Mouse (Mus musculus) liver, embryonic 11.5 days (tissue): ENCODE measurements around the gene Pip4k2b. TPM values are rescaled to one million over a fixed set of nuclear protein-coding genes. Genes with fewer than 3 reads are reported as not detected.

Experiments
- ATAC-seq: fragments of 200-750 bp; cut with Nextera tagmentation; replicated peaks from 2 replicates; pipeline ENCODE4 v1.8.0; 2017; ENCODE audit warnings: moderate number of reproducible peaks, mild to moderate bottlenecking, moderate TSS enrichment, moderate library complexity; ENCODE audit not compliant: low FRiP score
- DNase-seq: peaks from one replicate; pipeline ENCODE4 v3.0.0-alpha.2; 2017; ENCODE audit warnings: low spot score
- H3K27ac ChIP-seq: fragments of 300-500 bp; sonication (generic); 2 replicates; pipeline ENCODE4 v1.5.1; 2014; ENCODE audit warnings: mild to moderate bottlenecking, low read depth, low read length, control low read depth
- H3K27me3 ChIP-seq: fragments of 300-500 bp; sonication (generic); replicated peaks from 2 replicates; pipeline ENCODE4 v1.6.1; 2014; ENCODE audit warnings: low read length, mixed read lengths; ENCODE audit not compliant: control insufficient read depth, insufficient read depth
- H3K36me3 ChIP-seq: fragments of 300-500 bp; sonication (generic); 2 replicates; pipeline ENCODE4 v1.6.1; 2014; ENCODE audit warnings: mild to moderate bottlenecking, low read length, moderate library complexity, mixed read lengths; ENCODE audit not compliant: control insufficient read depth, insufficient read depth
- H3K4me1 ChIP-seq: fragments of 300-500 bp; sonication (generic); replicated peaks from 2 replicates; pipeline ENCODE4 v1.6.1; 2014; ENCODE audit warnings: low read length, mixed read lengths; ENCODE audit not compliant: control insufficient read depth, insufficient read depth
- H3K4me2 ChIP-seq: fragments of 300-500 bp; sonication (generic); 2 replicates; pipeline ENCODE4 v1.6.1; 2014; ENCODE audit warnings: mild to moderate bottlenecking, control low read depth, moderate library complexity
- H3K4me3 ChIP-seq: fragments of 300-500 bp; sonication (generic); 2 replicates; pipeline ENCODE4 v1.5.1; 2014; ENCODE audit warnings: low read depth, low read length, control low read depth
- H3K9ac ChIP-seq: fragments of 300-500 bp; sonication (generic); 2 replicates; pipeline ENCODE4 v1.6.1; 2014; ENCODE audit warnings: low read depth, low read length, control low read depth
- H3K9me3 ChIP-seq: fragments of 300-500 bp; sonication (generic); 2 replicates; pipeline ENCODE4 v1.6.1; 2016; ENCODE audit warnings: low read length, inconsistent platforms, mixed read lengths; ENCODE audit not compliant: control insufficient read depth
- WGBS: fragments of 180-500 bp; shearing (Covaris S2); extraction: QIAGEN DNeasy Blood & Tissue Kit; methylation state at CpG from one replicate; pipeline ENCODE4 v1.1.7; 2014; 5-methylcytosine and 5-hydroxymethylcytosine counted together
- polyA plus RNA-seq: library from polyadenylated mRNA; unstranded; fragments of >200 nt; fragmentation: Nextera tagmentation; extraction: Ambion mirVana; gene quantifications from 2 replicates; pipeline ENCODE4 v1.2.1, GENCODE M21; 2014

The Pip4k2b gene
- polyA plus RNA-seq, 1 experiment from 2014 or later, result 1.7 TPM

DNA sequence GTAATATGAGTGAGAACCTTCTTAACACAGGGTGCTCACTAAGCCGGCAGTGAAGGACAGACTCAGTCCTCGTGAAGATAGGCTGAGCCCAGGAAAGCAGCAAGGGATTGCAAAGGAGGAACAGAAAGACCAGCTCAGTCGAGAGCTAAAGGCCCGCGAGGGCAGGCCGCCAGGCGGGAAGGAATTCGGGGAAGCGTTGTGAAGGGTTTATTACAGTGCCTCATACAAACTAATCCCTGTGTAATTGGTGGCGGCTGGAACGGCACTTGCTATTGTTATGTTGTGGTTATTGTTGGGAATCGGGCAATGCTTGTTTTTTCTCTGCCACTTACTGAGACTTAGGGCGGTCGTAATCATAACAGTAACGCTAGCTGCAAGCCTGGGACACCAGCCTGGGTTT lies 67.1 kb downstream of the Pip4k2b start:
- H3K4me1 ChIP-seq, result no peaks in the 10 kb centered on the region
- H3K27ac ChIP-seq, result no peak overlapping the region
- WGBS, result 78% methylated on average over 15 of the region's 15 CpGs
- no peak overlapping the region for H3K9ac ChIP-seq
- ATAC-seq (no peak), DNase-seq (no peak)
- H3K27me3 ChIP-seq, result no peaks in the 10 kb centered on the region; the same call in 1 of the 2 replicates
- H3K36me3 ChIP-seq, result peaks cover 21% of the 10 kb centered on the region; the same call in 1 of the 2 replicates
- H3K4me3 ChIP-seq, result no peak overlapping the region
- no peaks in the 10 kb centered on the region for H3K9me3 ChIP-seq
- H3K4me2 ChIP-seq, result no peak overlapping the region

DNA sequence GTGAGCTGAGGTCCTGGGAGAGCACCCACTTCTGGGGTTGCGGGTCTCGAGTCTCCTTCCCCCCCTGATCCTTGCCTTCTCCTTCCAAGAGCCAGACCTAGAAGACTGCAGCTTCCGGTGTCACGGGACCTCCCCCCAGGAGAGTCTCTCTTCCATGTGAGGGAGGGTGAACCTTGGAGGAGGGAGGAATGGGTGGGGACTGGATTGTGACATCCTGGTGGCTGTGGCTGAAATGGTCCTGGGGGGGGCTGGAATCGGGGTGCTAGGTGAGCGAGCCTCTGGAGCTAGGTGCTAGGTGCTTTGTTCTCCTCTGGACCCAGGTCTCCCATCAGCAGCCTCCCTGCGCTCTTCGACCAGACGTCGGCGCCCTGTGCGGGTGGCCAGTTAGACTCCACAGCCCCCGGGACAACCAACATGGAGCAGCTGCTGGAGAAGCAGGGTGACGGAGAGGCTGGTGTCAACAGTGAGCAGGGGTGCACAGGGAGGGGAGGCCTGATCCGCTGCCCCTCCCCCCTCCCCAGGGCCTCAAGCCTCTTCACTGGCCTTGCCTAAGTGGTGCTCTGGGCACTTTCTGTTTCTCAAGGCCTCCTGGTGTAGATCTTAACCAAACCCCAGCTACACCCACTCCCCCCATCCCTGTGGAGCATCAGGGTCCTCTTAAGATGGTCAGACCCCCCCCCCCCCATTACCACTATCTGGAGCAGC lies 68.3 kb downstream of the Pip4k2b start:
- no peak overlapping the region for H3K27ac ChIP-seq
- WGBS, result 87% methylated on average over 15 of the region's 15 CpGs

DNA sequence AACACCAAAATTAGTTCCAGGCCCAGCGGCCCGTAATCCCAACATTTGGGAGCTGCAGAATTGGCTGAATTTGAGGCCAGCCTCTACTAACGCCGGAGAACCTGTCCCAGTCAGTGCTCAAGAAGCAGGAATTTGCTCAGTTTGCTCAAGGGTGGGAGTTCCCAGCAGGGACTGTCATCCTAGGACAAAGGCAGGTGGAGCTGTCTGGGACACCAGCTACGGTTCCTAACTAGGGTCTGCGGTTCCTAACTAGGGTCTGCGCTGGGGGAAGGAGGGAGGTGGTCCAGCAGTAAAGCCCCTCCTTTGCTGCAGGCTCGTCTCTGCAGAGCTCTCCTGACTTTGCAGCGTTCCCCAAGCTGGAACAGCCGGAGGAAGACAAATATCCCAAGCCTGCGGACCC lies 71.4 kb downstream of the Pip4k2b start:
- H3K27me3 ChIP-seq, result no peaks in the 10 kb centered on the region; the same call in 1 of the 2 replicates
- no peak for DNase-seq
- H3K9me3 ChIP-seq, result no peaks in the 10 kb centered on the region
- H3K27ac ChIP-seq, result no peak overlapping the region
- H3K9ac ChIP-seq, result no peak overlapping the region
- H3K4me3 ChIP-seq, result no peak overlapping the region
- no peak for ATAC-seq
- peaks cover 16% of the 10 kb centered on the region for H3K4me1 ChIP-seq
- WGBS, result 90% methylated on average over 11 of the region's 11 CpGs
- H3K36me3 ChIP-seq, result peaks cover 20% of the 10 kb centered on the region; the same call in 1 of the 2 replicates
- no peak overlapping the region for H3K4me2 ChIP-seq

More for the DNA sequence above, 68.3 kb downstream of the Pip4k2b start:
- H3K4me2 ChIP-seq, result no peak overlapping the region
- no peaks in the 10 kb centered on the region for H3K9me3 ChIP-seq
- no peaks in the 10 kb centered on the region for H3K4me1 ChIP-seq
- H3K27me3 ChIP-seq, result no peaks in the 10 kb centered on the region; the same call in 1 of the 2 replicates
- ATAC-seq (no peak), DNase-seq (no peak)
- H3K9ac ChIP-seq, result no peak overlapping the region
- H3K4me3 ChIP-seq, result no peak overlapping the region
- peaks cover 21% of the 10 kb centered on the region; the same call in 1 of the 2 replicates for H3K36me3 ChIP-seq

DNA sequence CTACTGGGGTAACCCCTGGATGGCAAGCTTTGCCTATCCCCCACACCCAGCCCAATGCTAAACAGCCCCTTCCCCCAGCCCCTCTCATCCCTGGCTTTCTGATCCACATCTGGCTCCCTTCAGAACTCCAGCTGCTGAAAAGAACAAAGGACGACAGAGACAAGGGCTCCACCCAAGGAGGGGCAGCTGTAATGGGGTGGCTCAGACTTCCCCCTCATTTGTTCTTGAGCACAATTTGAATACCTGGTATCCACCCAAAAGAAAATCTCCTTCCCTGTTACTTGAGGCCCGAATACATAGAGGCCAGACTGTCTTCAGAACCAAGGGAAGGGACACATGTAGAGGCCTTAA lies 73.4 kb downstream of the Pip4k2b start:
- WGBS, result 59% methylated on average over 2 of the region's 2 CpGs
- DNase-seq, result no peak
- H3K4me1 ChIP-seq, result peaks cover 16% of the 10 kb centered on the region
- no peaks in the 10 kb centered on the region; the same call in 1 of the 2 replicates for H3K27me3 ChIP-seq
- H3K27ac ChIP-seq, result no peak overlapping the region
- no peak overlapping the region for H3K4me3 ChIP-seq
- peaks cover 12% of the 10 kb centered on the region; the same call in 1 of the 2 replicates for H3K36me3 ChIP-seq
- no peak for ATAC-seq
- H3K4me2 ChIP-seq, result no peak overlapping the region
- H3K9ac ChIP-seq, result no peak overlapping the region
- H3K9me3 ChIP-seq, result no peaks in the 10 kb centered on the region

DNA sequence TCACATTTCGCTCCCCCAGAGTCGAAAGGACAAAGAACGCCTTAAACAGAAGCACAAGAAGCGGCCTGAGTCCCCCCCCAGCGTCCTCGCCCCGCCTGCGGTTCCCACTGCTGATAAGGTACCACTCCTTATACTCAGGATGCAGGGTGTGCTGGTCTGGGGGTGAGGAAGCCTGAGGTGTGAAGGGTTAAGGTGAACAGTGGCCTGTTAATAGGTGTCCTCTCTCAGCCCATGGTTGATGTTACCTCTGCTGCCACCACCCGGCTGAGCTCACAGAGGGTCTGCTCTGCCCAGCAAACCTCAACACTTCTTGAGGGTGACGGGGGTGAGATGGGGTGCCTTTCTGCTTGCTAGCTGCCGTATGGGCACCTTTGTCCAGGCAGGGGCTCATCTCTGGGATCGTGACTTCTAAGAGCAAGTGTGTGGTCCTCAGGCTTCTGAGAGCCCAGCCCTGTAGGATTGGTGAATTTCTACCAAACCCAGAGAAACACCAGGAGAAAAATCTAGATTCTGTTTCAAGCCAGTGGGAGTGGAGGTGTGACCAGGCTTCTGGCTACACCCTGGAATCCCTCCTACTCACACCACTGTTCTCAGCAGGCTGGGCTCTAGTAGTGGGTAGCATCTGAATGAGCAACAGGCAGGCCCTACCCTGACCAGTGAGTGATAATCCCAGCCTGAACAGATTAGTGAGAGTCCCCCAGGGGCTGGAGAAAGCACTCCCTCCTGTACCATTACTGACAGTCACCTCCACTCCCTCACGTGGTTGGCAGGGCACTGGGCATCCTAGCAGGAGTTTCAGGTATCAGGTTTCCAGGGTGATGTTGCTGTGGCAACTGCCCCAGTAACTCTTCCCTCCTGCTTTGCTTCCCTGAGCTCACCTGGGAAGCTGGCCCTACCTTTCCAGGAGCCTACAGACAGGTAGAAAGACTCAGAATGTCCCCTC lies 74.0 kb downstream of the Pip4k2b start:
- H3K4me1 ChIP-seq, result peaks cover 16% of the 10 kb centered on the region
- H3K9me3 ChIP-seq, result no peaks in the 10 kb centered on the region
- no peak overlapping the region for H3K4me3 ChIP-seq
- 43% methylated on average over 13 of the region's 13 CpGs for WGBS
- H3K4me2 ChIP-seq, result peak overlapping the region; percentile 33; the same call in 1 of the 2 replicates
- H3K27me3 ChIP-seq, result peaks cover under 1% of the 10 kb centered on the region
- peaks cover 16% of the 10 kb centered on the region for H3K36me3 ChIP-seq
- H3K27ac ChIP-seq, result no peak overlapping the region
- no peak overlapping the region for H3K9ac ChIP-seq
- DNase-seq, result no peak
- no peak; the same call in 1 of the 2 replicates for ATAC-seq

DNA sequence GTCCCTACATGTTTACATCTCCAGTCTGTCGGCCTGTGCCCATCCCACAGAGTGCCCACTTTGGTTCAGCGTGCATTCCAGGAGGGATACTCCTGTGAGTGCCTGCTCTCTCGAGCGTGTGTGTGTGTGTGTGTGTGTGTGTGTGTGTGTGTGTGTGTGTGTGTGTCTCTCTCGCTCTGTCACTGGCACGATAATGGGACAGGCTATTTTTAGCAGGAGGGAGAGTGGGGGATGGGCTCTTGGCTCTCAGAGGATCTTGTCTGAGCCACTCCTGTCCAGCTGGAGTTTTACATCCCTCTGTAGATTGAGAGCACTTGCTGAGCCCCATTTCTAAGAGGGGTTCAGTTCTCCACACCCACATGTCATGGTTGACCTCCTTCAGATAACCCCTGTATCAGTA lies 74.7 kb downstream of the Pip4k2b start:
- no peak for DNase-seq
- H3K9ac ChIP-seq, result no peak overlapping the region
- H3K4me3 ChIP-seq, result no peak overlapping the region
- H3K9me3 ChIP-seq, result no peaks in the 10 kb centered on the region
- peaks cover 20% of the 10 kb centered on the region for H3K36me3 ChIP-seq
- peaks cover 7% of the 10 kb centered on the region for H3K27me3 ChIP-seq
- no peak for ATAC-seq
- H3K27ac ChIP-seq, result no peak overlapping the region
- peak overlapping the region; percentile 33 for H3K4me2 ChIP-seq
- H3K4me1 ChIP-seq, result peaks cover 16% of the 10 kb centered on the region
- WGBS, result 25% methylated on average over 6 of the region's 6 CpGs

DNA sequence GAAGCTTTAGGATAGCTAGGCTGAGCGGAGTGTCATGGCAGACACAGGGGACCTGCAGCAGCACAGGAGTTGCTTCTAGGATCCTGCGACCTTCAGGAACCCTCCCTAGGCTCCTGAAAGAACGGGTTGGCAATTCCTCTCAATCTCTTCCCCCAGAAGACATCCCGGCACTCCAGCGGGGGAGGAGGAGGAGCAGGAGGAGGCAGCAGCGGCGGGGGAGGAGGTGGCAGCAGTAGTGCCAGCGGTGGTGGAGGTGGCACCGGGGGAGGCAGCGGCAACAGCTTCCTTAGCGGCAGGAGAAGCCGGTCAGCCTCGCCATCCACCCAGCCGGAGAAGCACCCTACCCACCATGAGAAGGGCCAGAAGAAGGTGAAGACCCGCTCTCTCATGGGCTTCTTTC lies 75.2 kb downstream of the Pip4k2b start:
- H3K36me3 ChIP-seq, result peaks cover 15% of the 10 kb centered on the region
- H3K27me3 ChIP-seq, result peaks cover 11% of the 10 kb centered on the region
- WGBS, result 61% methylated on average over 15 of the region's 15 CpGs
- DNase-seq (no peak), ATAC-seq (no peak)
- no peak overlapping the region for H3K4me3 ChIP-seq
- no peak overlapping the region for H3K27ac ChIP-seq
- H3K4me1 ChIP-seq, result peaks cover 16% of the 10 kb centered on the region
- no peak overlapping the region for H3K4me2 ChIP-seq
- no peak overlapping the region for H3K9ac ChIP-seq
- no peaks in the 10 kb centered on the region for H3K9me3 ChIP-seq

DNA sequence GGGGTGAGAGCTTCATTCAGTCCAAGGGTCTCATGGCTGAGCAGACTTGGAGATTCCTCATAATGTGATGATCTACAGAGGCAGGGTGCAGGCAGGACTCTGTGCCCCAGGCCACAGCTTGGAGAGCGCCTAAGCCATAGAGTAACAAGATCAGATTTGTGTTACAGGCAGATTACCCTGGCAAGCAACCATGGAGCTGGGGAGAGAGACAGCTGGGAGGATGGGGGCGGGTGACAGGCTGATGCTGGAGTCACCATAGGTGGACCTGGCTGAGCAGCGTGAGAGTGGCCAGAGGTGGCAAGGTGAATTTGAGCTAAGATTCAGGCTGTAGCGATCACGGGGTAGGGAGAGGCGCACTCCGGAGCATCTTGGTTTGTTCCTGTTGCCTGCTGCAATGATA lies 76.3 kb downstream of the Pip4k2b start:
- ATAC-seq (no peak), DNase-seq (no peak)
- Histone ChIP-seq H3K9ac (no peak overlapping the region), H3K4me3 (no peak overlapping the region), H3K36me3 (peaks cover 13% of the 10 kb centered on the region), H3K27me3 (peaks cover 22% of the 10 kb centered on the region), H3K9me3 (no peaks in the 10 kb centered on the region), H3K4me2 (no peak overlapping the region), H3K4me1 (peaks cover 16% of the 10 kb centered on the region), H3K27ac (no peak overlapping the region)
- 82% methylated on average over 7 of the region's 7 CpGs for WGBS
